Mouse (Mus musculus) liver, postnatal 0 days (tissue): ENCODE data around the gene Pde3a.

Experiments used
- CTCF ChIP-seq: sonication (generic); IDR thresholded peaks from 2 replicates; pipeline ENCODE4 v1.5.1; 2016; ENCODE audit warnings: antibody characterized with exemption, low read depth
- EP300 ChIP-seq: IDR thresholded peaks from 2 replicates; pipeline ENCODE4 v1.6.1; 2016; ENCODE audit warnings: antibody characterized with exemption, low read depth, mild to moderate bottlenecking

- TF ChIP-seq CTCF (no peak), EP300 (no peak)
Measured at GRCm38 (mm10) chr6:141381881-141382370, 132.9 kb downstream of the Pde3a start.
